Mouse (Mus musculus): ENCODE results near the gene Apoc3. TPM values are rescaled to one million over a fixed set of nuclear protein-coding genes. Genes with fewer than 3 reads are reported as not detected.

Apoc3 gene
- total RNA-seq, 1 experiment from 2014 or later, result not detected

GRCm38 (mm10) chr9:46235649-46236048 lies 213 bp upstream of the Apoc3 start:
- no peak for ATAC-seq (ENCODE audit: extremely low read depth, insufficient number of reproducible peaks, low FRiP score, poor library complexity, severe bottlenecking)

DNA sequence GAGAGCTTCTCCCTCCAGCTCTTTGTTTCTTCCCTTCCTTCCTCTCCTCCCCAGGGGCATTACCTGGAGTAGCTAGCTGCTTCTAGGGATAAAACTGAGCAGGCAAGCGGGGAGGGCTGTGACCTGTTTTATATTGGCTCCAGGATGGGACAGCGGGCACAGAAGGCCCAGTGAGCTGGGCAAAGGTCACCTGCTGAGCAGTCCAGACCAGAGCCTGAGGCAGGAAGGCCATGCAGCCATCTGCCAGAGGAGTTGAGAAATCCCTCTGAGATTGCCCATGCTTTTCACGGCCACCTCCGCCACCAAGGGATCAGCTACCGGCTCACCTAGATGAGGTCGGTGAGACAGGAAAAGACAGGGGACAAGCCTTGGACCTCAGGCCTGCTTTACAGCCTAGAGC lies 240 bp downstream of the Apoc3 start:
- ATAC-seq (ENCODE audit: extremely low read depth, insufficient number of reproducible peaks, low FRiP score, poor library complexity, severe bottlenecking), result no peak

DNA sequence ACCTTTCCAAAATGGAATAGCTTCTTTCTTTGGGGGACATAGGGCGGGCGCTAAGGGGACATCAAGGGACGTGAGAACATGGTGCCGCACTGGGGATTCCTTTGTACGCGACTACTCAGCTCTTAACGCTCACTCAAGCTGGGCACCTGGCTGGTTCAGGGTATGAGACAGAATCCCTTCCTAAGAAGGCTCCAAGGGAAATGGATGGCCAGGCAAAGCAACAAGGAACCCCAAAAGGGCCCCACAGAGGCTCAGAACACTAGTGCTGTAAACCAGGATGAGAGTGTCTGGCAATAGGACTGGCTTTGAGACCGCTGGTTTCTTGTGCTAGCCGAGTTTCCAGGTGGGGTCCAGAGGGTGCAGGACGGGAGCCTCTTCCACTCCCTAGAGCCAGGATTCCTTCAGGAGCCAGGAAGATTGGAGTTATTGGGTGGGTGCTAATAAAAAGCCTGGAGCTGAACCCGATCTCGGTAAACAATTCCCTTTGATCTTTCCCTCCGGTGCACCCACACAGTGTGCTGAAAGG lies 4.9 kb downstream of the Apoc3 start:
- no peak for ATAC-seq (ENCODE audit: extremely low read depth, insufficient number of reproducible peaks, low FRiP score, poor library complexity, severe bottlenecking)

GRCm38 (mm10) chr9:46229573-46230449 lies 5.6 kb downstream of the Apoc3 start:
- ATAC-seq (ENCODE audit: extremely low read depth, insufficient number of reproducible peaks, low FRiP score, poor library complexity, severe bottlenecking), result no peak

DNA sequence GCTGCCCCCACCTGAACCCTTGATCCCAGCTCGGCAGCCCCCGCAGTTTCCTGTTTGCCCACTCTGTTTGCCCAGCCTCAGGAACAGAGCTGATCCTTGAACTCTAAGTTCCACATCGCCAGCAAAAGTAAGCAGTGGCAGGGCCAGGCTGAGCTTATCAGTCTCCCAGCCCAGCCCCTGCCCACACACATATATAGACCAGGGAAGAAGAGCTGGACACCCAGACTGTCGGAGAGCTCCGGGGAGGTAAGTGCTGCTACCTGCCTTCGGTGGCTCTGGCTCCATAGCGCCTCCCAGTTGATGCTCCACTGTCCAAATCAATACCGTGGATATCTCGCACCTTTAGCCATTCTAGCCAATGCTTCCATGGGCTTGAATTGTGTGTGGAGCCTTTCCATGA lies 6.9 kb downstream of the Apoc3 start, which contains the start of gene Apoa1:
TSS of gene Apoa1 (plus strand) at position 90 of the 400 bp plus-strand sequence.
- ATAC-seq (ENCODE audit: extremely low read depth, insufficient number of reproducible peaks, low FRiP score, poor library complexity, severe bottlenecking), result no peak

DNA sequence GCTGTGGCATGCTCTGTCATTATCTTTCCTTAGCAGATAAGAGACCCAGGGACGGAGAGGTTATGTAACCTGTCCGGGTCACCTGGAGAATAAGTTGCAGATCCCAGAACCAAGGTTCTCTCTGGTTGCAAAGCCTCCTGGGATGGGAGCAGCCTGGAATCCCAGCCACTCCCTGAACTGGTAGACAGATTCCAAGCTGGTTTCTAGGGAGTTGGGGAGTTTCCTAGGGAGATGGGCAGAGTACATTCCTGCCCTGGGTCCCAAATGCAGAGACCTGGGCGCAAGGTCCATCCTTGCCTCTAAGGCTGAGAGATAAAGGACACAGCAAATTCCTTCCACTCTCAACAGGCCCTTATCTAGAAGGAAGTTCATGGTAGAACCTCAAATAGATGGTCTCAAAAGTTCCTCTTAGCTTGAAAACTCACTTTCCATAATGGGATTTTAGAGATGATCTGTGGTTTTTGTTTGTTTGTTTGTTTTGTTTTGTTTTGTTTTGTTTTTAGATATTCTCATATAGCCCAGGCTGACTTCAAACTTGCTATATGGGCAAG lies 8.3 kb downstream of the Apoc3 start:
- no peak for ATAC-seq (ENCODE audit: extremely low read depth, insufficient number of reproducible peaks, low FRiP score, poor library complexity, severe bottlenecking)

GRCm38 (mm10) chr9:46224945-46225660 lies 10.3 kb downstream of the Apoc3 start:
- no peak for ATAC-seq (ENCODE audit: extremely low read depth, insufficient number of reproducible peaks, low FRiP score, poor library complexity, severe bottlenecking)

GRCm38 (mm10) chr9:46224101-46224500 lies 11.3 kb downstream of the Apoc3 start:
- ATAC-seq (ENCODE audit: extremely low read depth, insufficient number of reproducible peaks, low FRiP score, poor library complexity, severe bottlenecking), result no peak

DNA sequence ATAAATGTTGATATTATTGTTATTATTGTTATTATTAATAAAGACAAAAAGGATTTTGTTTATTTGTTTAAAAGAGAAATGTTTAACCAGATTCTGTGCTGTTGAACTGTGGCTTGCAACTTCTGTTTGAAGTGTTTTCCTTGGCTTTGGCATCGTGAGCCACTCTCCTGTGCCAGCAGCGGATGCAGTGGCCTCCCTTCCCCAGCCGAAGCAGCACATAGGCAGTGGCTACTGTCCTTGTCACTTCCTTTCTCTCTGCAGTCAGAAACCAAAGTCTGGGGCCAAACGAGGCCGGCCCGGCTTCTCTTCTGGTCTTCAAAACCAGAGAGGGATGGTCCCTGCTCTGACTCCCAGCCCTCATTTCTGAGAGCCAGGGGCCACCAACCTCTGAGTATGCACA lies 12.3 kb downstream of the Apoc3 start:
- no peak for ATAC-seq (ENCODE audit: extremely low read depth, insufficient number of reproducible peaks, low FRiP score, poor library complexity, severe bottlenecking)

- no peak for ATAC-seq (ENCODE audit: extremely low read depth, insufficient number of reproducible peaks, low FRiP score, poor library complexity, severe bottlenecking)
Measured at GRCm38 (mm10) chr9:46218176-46218575, 17.3 kb downstream of the Apoc3 start.

GRCm38 (mm10) chr9:46216744-46217470 lies 18.5 kb downstream of the Apoc3 start:
- no peak for ATAC-seq (ENCODE audit: extremely low read depth, insufficient number of reproducible peaks, low FRiP score, poor library complexity, severe bottlenecking)

GRCm38 (mm10) chr9:46215338-46216322 lies 19.8 kb downstream of the Apoc3 start:
- ATAC-seq (ENCODE audit: extremely low read depth, insufficient number of reproducible peaks, low FRiP score, poor library complexity, severe bottlenecking), result no peak

- ATAC-seq (ENCODE audit: extremely low read depth, insufficient number of reproducible peaks, low FRiP score, poor library complexity, severe bottlenecking), result no peak
Measured at GRCm38 (mm10) chr9:46214946-46215337, 20.5 kb downstream of the Apoc3 start.

- no peak for ATAC-seq (ENCODE audit: extremely low read depth, insufficient number of reproducible peaks, low FRiP score, poor library complexity, severe bottlenecking)
Measured at GRCm38 (mm10) chr9:46214276-46214675, 21.2 kb downstream of the Apoc3 start.

- no peak for ATAC-seq (ENCODE audit: extremely low read depth, insufficient number of reproducible peaks, low FRiP score, poor library complexity, severe bottlenecking)
Measured at GRCm38 (mm10) chr9:46210473-46210872, 25.0 kb downstream of the Apoc3 start.

DNA sequence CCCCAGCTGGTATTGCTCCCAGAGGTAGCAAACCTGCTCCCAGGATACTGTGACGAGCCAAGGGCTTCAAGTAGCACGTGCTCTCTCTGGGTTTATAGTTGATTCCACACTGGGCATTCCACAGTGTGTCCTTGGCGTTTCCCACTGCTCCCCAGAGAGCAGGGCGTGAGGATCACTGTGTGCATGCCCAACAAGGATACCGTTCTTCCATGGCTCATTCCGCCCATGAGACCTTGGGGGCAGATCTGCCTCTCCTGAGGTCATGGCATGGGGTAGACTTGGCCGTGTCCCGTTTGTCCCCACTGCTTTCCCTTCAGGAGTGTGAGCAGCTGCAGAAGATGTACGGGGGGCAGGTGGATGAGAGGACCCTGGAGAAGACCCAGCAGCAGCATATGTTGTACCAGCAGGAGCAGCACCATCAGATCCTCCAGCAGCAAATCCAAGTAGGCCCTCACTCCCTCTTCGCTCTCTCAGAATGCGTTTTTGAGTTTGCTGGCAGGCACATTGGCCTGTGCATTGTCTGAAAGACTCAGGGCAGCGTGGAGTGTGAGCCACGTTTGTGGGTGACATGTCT lies 26.9 kb downstream of the Apoc3 start:
- ATAC-seq (ENCODE audit: extremely low read depth, insufficient number of reproducible peaks, low FRiP score, poor library complexity, severe bottlenecking), result 0 out of 2 replicates have a peak, but pooled peaks have one; percentile 3

- ATAC-seq (ENCODE audit: extremely low read depth, insufficient number of reproducible peaks, low FRiP score, poor library complexity, severe bottlenecking), result no peak
Measured at GRCm38 (mm10) chr9:46207501-46207869, 28.0 kb downstream of the Apoc3 start.
